Mouse (Mus musculus) liver, adult 2 months (tissue): ENCODE results near the gene Pif1. TPM values are rescaled to one million over a fixed set of nuclear protein-coding genes. Genes with fewer than 3 reads are reported as not detected.

Experiments
- DNase-seq: peaks from one replicate; pipeline ENCODE4 v3.0.0-alpha.2; 2011; ENCODE audit warnings: low read depth, low spot score; ENCODE audit errors: extremely low read depth
- H3K27ac ChIP-seq: fragments of 200-500 bp; replicated peaks from 2 replicates; pipeline ENCODE4 v1.5.1; 2012; ENCODE audit warnings: low read depth, mild to moderate bottlenecking, control low read depth, inconsistent platforms, low read length; ENCODE audit not compliant: insufficient read depth
- H3K27me3 ChIP-seq: fragments of 200-500 bp; 2 replicates; pipeline ENCODE4 v1.6.1; 2012; ENCODE audit warnings: mild to moderate bottlenecking, moderate library complexity, low read length, inconsistent platforms; ENCODE audit not compliant: control insufficient read depth, insufficient read depth
- H3K36me3 ChIP-seq: fragments of 200-500 bp; 2 replicates; pipeline ENCODE4 v1.6.1; 2012; ENCODE audit warnings: low read length, inconsistent platforms; ENCODE audit not compliant: control insufficient read depth, insufficient read depth
- H3K4me1 ChIP-seq: fragments of 200-500 bp; 2 replicates; pipeline ENCODE4 v1.6.1; 2011; ENCODE audit warnings: low read length; ENCODE audit not compliant: control insufficient read depth, insufficient read depth
- H3K4me3 ChIP-seq: fragments of 200-500 bp; 2 replicates; pipeline ENCODE4 v1.5.1; 2011; ENCODE audit warnings: low read depth, mild to moderate bottlenecking, control low read depth, low read length, moderate library complexity; ENCODE audit not compliant: insufficient read depth
- H3K79me2 ChIP-seq: fragments of 200-500 bp; 2 replicates; pipeline ENCODE4 v1.6.1; 2012; ENCODE audit warnings: inconsistent platforms, mild to moderate bottlenecking, low read length, moderate library complexity; ENCODE audit not compliant: control insufficient read depth, insufficient read depth
- H3K9ac ChIP-seq: fragments of 200-500 bp; 2 replicates; pipeline ENCODE4 v1.6.1; 2012; ENCODE audit warnings: low read depth, mild to moderate bottlenecking, control low read depth, inconsistent platforms, low read length
- CTCF ChIP-seq: fragments of 200-500 bp; IDR thresholded peaks from 2 replicates; pipeline ENCODE4 v1.5.1; 2011; ENCODE audit warnings: low read depth, low read length, control low read depth
- POLR2A ChIP-seq: fragments of 200-500 bp; IDR thresholded peaks from 2 replicates; pipeline ENCODE4 v1.6.1; 2011; ENCODE audit warnings: low read length, control low read depth; ENCODE audit not compliant: insufficient read depth; ENCODE audit errors: extremely low read depth
- WGBS: fragments of 180-500 bp; shearing (Covaris S2); methylation state at CpG from one replicate; pipeline ENCODE4 v1.1.7; 2018; 5-methylcytosine and 5-hydroxymethylcytosine counted together
- polyA plus RNA-seq: library from polyadenylated mRNA; depleted of rRNA; stranded (reverse); fragments of >200 nt; gene quantifications from 2 replicates; pipeline ENCODE4 v1.2.3, GENCODE M21; 2012
- total RNA-seq: library from RNA; depleted of rRNA; stranded (reverse); fragments of >200 nt; gene quantifications from 2 replicates; pipeline ENCODE4 v1.2.3, GENCODE M21; 2014

Pif1 gene
- total and polyA plus RNA-seq, 2 experiments, result 0.04 TPM; not detected in 1

GRCm38 (mm10) chr9:65606321-65607109, 19.6 kb downstream of the Pif1 start:
- H3K4me1 ChIP-seq, result peaks cover 1% of the 10 kb centered on the region
- H3K27ac ChIP-seq, result no peak overlapping the region
- no peak overlapping the region for H3K4me3 ChIP-seq
- H3K36me3 ChIP-seq, result no peaks in the 10 kb centered on the region
- TF ChIP-seq POLR2A (no peak), CTCF (no peak)
- H3K9ac ChIP-seq, result no peak overlapping the region
- no peak for DNase-seq
- 72% methylated on average over 9 of the region's 9 CpGs for WGBS
- H3K27me3 ChIP-seq, result no peaks in the 10 kb centered on the region
- no peaks in the 10 kb centered on the region for H3K79me2 ChIP-seq

- 61% methylated on average over 2 of the region's 2 CpGs for WGBS
Measured at GRCm38 (mm10) chr9:65607120-65607519, 20.2 kb downstream of the Pif1 start.

DNA sequence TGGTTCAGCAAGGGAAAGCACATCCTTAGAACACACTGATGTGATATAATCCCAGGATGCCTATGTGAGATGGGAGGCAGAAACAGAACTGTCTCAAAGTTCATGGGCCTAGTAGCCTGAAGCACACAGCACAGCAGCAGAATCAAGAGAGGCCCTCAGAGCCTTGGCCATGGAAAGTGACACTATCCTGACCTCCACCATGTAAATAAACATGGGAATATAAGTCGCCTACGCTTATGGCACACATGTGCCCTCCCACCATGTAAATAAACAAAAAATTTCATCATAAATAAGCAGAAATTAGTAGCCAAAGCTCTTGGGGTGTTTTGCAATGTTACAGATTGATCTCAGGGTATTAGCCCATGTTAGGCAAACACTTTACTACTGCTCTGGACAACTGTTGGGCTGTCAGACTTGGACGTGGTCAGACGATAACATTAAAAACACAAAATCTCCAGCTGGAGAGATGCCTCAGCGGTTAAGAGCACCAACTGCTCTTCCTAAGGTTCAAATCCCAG, 25.1 kb downstream of the Pif1 start:
- Histone ChIP-seq H3K36me3 (no peaks in the 10 kb centered on the region), H3K4me3 (no peak overlapping the region), H3K79me2 (peaks cover 2% of the 10 kb centered on the region; the same call in 1 of the 2 replicates), H3K9ac (no peak overlapping the region), H3K27ac (peak overlapping the region; percentile 80), H3K4me1 (peaks cover 4% of the 10 kb centered on the region; the same call in 1 of the 2 replicates), H3K27me3 (no peaks in the 10 kb centered on the region)
- TF ChIP-seq POLR2A (no peak), CTCF (no peak)
- WGBS, result 23% methylated on average over 5 of the region's 5 CpGs
- peak; percentile 97 for DNase-seq

More at GRCm38 (mm10) chr9:65607120-65607519, 20.2 kb downstream of the Pif1 start:
- no peaks in the 10 kb centered on the region for H3K79me2 ChIP-seq
- H3K9ac ChIP-seq, result no peak overlapping the region
- DNase-seq, result no peak
- H3K36me3 ChIP-seq, result no peaks in the 10 kb centered on the region
- no peak for TF ChIP-seq POLR2A
- no peak for TF ChIP-seq CTCF
- no peaks in the 10 kb centered on the region for H3K27me3 ChIP-seq
- no peak overlapping the region for H3K27ac ChIP-seq
- H3K4me1 ChIP-seq, result peaks cover 4% of the 10 kb centered on the region
- H3K4me3 ChIP-seq, result no peak overlapping the region

- H3K27me3 ChIP-seq, result no peaks in the 10 kb centered on the region
- WGBS, result 81% methylated on average over 2 of the region's 2 CpGs
- H3K79me2 ChIP-seq, result peaks cover 3% of the 10 kb centered on the region; the same call in 1 of the 2 replicates
- TF ChIP-seq POLR2A (no peak), CTCF (no peak)
- H3K27ac ChIP-seq, result no peak overlapping the region
- H3K4me3 ChIP-seq, result no peak overlapping the region
- peaks cover 4% of the 10 kb centered on the region; the same call in 1 of the 2 replicates for H3K4me1 ChIP-seq
- H3K9ac ChIP-seq, result no peak overlapping the region
- DNase-seq, result no peak
- no peaks in the 10 kb centered on the region for H3K36me3 ChIP-seq
Measured at GRCm38 (mm10) chr9:65613098-65613497, 26.1 kb downstream of the Pif1 start.

DNA sequence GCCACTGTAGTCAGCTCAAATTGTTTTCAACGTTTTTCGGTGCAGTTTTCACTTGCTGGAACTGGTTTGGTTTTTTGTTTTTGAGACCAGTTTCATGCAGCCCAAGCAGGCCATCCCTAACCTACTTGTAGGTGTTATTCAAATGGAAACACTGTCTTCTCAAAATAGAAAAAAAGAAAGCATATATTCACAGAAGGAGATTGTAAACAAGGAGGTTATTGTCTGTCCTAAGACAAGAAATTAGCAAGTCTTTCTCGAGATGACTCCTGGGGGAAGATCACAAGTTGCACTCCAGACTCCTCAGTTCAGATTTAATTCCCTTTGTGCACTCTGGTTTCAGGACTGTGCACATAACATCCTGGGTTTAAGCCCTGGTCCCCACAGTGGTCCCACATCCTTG, 32.4 kb downstream of the Pif1 start:
- no peak for TF ChIP-seq POLR2A
- no peak for TF ChIP-seq CTCF
- DNase-seq, result no peak
- Histone ChIP-seq H3K36me3 (no peaks in the 10 kb centered on the region), H3K79me2 (peaks cover 3% of the 10 kb centered on the region; the same call in 1 of the 2 replicates), H3K27ac (peak overlapping the region; percentile 58), H3K4me3 (no peak overlapping the region), H3K9ac (no peak overlapping the region), H3K4me1 (peaks cover 33% of the 10 kb centered on the region), H3K27me3 (no peaks in the 10 kb centered on the region)
- WGBS, result 66% methylated on average over 3 of the region's 3 CpGs

- peaks cover 3% of the 10 kb centered on the region; the same call in 1 of the 2 replicates for H3K79me2 ChIP-seq
- TF ChIP-seq CTCF, result no peak
- no peak for TF ChIP-seq POLR2A
- H3K4me1 ChIP-seq, result peaks cover 33% of the 10 kb centered on the region
- DNase-seq, result no peak
- no peaks in the 10 kb centered on the region for H3K27me3 ChIP-seq
- 89% methylated on average over 4 of the region's 4 CpGs for WGBS
- H3K4me3 ChIP-seq, result no peak overlapping the region
- no peaks in the 10 kb centered on the region for H3K36me3 ChIP-seq
- H3K27ac ChIP-seq, result peak overlapping the region; percentile 72
- H3K9ac ChIP-seq, result peak overlapping the region; percentile 3; the same call in 1 of the 2 replicates
Measured at GRCm38 (mm10) chr9:65621196-65621595, 34.2 kb downstream of the Pif1 start.
